Mouse (Mus musculus): ENCODE results near the gene Akap13.

The Akap13 gene

DNA sequence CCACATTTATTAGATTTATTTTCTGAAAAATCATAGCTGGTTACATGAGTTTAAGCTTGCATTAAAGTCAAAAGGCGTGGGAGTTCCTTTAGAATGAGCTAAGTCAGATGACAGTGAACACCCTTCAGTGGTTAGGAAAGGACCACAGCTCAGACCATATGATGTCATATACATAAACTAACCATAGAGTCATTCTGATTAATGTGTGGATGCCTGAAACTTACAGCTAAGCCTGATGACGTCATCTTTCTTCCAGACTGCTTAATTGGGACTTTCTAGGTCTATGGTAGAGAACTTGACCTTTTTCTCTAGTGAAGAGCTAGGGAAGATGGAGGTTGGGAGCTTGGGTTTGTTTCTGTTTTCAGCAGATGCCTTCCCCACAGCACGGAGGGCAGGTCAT, 211.6 kb downstream of the Akap13 start:
- no peak for DNase-seq (ENCODE audit: low read depth, low spot score)

DNA sequence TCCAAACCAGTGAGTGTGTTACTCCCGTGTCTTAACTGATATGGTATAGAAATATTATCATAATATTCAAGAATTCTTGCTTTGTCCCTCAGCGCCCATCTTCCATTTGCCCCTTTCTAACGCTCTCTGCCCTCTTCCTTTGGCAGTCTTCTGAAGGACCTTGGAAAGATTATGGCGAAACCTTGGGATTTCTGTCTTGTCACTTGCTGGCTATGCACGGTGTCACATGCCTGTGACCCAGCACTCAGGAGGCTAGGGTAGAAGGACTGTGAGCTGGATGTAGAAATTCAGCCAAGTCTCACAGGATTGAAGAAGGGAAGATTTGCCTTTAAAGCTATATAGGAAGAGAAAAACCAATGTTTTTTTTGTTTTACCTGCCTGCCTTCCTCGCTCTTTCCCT, 212.2 kb downstream of the Akap13 start:
- no peak for DNase-seq (ENCODE audit: low read depth, low spot score)

DNA sequence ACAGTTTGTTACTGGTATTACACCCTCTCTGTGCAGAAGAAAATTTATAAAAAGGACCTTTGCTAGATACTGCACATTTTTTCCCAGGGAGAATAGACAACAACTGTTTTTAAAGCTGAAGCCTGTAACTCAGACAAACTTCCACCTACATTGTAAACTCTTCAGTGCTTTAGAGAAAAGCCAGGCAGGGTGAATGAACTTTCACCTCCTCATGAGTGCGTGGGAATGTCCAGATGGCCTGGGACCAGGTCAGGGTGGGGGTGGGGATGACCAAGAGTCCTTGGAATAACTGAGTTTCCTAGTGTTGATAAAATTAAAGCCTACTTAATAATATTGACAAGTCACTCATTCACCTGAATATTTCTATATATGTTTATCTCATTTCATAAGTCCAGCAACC, 213.1 kb downstream of the Akap13 start:
- DNase-seq (ENCODE audit: low read depth, low spot score): no peak

DNA sequence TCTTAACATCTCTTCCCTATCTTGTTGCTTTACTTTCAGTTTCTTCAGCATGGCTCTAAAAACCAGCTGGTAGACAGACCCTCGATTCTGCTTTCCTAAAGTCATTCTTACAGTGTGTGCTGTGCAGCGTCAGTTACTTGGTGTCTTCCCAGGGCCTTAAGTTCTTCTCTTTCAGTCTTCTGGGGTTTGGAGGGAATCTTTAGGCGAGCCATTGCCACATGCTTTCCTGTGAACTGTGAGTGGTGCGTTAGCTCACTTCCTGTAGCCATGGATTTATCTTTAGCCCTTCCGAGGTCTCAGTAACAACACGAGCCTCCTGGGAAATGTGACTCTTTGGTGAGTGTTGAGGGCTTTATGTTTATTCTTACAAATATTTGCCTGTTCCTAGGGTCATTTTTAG, 214.1 kb downstream of the Akap13 start:
- DNase-seq (ENCODE audit: low read depth, low spot score): no peak

DNA sequence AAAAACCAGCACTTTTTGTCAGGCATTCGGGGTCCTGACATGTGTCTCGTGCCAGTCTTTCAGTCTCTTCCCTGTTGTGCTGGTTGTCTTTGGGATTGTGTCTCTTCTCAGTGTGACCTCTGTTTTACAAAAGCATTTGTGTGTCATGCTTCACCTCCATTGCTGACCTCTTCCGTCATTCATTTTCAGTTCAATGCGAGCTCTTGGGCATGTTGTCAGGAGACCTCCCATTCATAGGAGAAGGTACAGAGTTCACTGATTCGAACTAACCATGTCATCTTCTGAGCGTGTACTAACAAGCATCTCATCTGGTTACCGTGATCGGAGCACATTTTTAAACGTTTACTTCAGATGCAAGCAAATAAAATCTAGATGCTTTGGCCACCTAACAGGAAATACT, 224.3 kb downstream of the Akap13 start:
- no peak for DNase-seq (ENCODE audit: low read depth, low spot score)

DNA sequence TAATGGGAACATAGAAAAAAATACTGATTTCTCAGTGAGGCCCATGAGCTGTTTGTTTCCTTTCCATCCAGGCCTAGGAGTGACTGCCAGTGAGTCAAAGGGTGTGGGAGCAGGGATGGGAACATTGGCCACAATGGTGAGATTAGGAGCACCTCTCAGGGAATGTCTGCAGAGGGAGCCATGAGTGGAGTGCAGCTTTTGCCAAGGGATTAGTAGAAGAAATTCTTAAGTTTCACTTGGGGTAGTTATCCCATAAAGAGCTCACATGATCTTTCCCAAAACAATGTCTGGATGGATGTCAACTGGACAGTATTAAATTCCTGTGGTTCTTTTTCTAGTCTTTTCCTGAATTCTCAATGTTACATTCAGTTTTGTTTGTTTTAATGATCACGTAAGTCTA, 227.6 kb downstream of the Akap13 start:
- no peak for DNase-seq (ENCODE audit: low read depth, low spot score)

DNA sequence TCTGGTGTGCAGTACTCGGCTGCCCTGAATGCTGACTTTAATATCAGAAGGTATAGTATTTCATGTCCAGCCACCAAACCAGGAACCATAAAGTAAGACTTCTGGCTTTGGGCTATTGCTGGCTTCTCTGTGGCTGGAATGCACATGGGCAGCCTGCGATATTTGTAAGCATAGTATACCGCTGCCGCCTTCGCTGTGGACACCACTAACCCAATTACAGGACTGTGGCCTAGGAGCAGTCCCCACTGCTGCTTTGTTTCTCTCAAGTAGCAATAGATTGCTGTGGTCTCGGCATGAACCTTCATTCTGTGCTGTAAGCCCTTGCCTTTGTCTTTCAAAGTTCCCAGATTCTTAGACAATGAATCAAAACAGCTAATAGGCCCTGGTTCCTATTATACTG, 228.1 kb downstream of the Akap13 start:
- no peak for DNase-seq (ENCODE audit: low read depth, low spot score)

DNA sequence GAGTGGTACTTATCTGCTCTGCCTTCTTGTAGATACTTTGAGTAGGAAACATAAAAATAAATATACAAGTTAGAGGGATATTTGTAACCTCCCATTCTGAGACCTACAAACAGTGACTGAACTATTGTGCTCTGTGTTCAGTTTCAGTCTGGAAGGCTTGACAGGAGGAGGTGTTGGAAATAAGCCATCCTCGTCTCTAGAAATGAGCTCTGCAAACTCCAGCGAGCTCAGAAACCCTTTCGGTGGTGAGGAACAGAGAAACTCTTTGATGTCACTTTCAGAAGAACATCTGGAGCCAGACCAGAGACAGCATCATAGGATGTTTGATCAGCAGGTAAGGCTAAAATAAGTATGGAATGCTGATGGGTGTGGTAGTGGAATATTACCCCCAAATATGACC, 229.6 kb downstream of the Akap13 start:
- DNase-seq (ENCODE audit: low read depth, low spot score): no peak

DNA sequence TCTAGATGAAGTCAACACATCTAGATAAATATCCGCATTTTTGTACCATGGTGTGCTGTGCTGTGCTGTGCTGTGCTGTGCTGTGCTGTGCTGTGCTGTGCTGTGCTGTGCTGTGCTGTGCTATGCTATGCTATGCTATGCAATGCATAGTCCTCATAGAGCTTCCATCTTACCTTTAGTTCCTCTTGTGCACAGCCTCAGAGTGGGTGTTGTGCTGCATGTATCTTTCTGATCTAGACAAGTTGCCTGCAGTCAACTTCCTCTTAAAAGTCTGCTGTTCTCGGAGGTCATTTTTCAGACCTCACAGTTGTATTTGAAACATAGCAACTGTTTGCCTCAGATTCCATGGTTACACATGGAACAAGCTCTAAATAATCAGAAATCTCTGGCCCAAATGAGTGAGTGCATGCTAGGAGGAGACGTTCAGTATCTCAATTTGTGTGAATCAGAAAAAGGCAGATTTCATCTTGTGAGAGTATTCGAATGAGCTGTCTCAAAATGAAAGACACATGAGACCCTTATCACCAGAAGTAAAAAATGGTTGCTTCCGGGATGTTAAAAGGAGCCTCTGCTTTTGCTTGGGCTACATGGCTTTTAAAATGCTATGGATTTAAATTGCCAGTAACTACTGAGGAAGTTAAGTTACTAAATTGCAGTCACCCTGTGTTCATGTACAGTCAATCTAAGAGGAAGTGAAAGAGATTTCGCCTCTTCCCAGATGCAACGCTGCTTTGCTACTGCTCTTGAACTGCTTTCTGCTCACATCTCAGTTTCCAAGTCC, 230.9 kb downstream of the Akap13 start:
- no peak for DNase-seq (ENCODE audit: low read depth, low spot score)

DNA sequence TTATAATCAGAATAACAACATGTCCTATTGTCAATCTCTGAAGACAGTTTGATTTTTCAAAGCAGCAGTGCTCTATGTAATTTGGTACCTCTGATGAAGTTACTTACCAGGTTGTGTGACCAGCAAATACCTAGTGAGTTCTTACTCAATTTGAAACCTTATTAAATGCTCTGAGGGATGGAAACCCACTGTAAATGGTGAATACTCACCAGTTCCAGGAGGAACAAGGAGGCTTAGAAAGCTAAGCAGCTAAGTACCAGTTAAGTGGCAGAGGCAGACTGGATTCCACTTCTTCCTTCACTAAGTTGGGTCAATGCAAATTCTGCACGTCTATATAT, 231.5 kb downstream of the Akap13 start:
- DNase-seq (ENCODE audit: low read depth, low spot score): no peak

DNA sequence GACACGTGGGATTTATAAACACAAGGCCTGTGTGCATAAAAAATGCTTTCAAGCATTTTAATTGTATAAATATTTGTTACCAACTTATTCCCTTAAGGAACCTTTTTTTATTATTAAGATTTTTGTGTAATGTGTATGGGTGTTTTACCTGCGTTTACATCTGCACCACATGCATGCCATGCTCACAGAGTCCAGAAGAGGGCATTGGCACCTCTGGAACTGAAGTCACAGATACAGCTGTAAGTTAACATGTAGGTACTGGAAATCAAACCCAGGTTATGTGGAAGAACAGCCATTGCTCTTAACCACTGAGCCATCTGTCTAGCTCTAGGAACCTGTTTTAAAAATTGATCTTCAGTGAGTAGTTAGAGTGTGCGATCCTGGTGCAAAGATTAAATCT, 232.8 kb downstream of the Akap13 start:
- no peak for DNase-seq (ENCODE audit: low read depth, low spot score)

DNA sequence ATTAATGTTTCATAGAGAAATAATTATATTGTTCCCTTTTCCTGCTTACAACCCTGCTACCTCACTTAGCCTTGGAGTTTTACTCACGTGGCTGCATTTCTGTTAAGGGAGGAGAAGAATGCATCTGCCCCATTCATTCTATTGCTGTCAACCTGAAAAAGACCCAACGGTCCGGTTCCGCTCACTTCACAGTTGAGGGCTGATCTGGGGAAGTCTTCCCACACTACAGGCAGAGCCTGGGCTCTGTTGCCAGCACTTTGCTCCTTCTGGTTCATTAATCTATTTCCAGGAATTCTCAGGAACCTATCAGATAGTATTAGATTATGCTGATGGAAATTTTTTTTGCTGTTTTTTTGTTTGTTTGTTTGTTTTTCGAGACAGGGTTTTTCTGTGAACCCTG, 239.4 kb downstream of the Akap13 start:
- DNase-seq (ENCODE audit: low read depth, low spot score): no peak

DNA sequence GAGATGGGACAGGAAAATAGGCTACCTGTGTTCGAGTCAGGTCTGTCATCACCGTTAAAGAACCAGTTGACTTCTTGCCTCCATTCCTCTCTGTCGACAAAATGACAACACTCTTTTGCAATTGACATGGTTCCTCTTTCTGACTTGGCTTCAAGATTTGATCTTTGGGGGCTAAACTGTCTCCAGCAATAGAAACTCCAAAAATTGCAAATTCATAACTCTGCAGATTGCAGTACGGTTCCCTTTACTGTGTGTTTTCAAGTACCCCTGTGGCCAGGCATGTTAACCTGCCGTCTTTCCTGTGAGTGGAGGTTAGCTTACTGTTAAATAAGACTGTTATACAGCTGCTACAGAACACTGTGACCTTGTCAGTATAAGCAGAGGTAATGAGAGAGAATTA, 244.5 kb downstream of the Akap13 start:
- no peak for DNase-seq (ENCODE audit: low read depth, low spot score)

DNA sequence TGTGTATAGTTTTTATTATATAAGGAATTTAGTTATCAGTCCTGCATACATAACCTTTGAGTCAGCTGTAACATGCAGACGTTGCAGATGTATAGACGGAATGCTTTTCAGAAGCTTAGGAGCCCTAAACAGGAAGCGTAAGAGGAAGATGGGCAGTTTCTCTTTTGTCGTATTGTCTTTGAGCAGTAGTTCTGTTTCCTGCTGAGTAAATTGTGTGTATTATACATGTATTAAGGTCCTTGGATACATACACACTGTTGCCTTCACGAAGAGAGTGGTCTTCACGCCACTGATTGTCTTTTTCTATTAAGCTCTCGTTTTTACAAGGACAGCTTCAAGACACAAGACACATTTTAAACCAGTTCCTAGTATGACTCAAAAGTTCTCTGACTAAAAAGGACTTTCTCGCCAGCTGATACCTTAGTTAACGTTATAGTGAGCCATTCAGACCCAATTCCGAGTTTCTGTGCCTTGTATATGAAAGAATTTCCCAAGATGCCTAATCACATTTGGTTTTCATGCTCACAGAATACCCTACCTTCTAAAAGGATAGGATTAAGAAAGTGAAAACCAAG, 245.5 kb downstream of the Akap13 start:
- DNase-seq (ENCODE audit: low read depth, low spot score): no peak

DNA sequence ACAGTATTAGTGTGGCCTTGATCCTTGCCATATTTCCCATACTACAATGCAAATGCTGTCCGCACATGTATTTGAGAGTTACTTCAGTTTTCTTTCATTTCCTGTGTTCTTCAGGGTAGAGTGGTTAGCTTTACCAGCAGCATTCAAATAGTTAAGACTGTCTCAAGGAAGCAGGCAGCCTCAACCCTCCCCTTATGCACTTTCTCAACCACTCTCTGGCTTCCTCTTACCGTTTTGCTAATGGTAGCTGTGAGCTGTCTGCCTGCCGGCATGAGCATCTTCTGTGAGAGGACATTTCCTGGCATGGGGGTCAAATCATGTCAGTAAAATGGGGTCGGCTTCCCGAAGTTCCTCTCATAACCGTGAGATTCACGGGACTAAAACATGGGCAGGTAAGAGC, 246.4 kb downstream of the Akap13 start:
- DNase-seq (ENCODE audit: low read depth, low spot score): no peak

DNA sequence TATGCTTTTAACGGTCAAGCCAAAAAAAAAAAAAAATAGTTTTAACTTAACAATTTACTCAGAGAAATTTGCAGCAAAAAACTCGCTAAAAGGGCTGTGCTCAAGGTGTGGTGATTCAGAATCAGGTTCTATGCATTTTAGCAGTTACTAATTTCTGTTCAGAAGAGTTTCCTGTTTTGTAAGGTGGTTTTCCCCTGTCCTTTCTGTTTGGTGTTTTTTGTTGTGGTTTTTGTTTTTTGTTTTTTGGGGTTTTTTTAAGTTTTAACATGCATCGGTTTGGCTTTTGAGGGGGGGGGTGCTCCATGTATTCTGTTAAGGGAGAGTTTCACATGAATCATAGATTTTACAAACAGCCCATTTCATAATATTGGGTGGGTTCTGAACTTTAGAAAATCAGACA, 247.0 kb downstream of the Akap13 start:
- DNase-seq (ENCODE audit: low read depth, low spot score): no peak

DNA sequence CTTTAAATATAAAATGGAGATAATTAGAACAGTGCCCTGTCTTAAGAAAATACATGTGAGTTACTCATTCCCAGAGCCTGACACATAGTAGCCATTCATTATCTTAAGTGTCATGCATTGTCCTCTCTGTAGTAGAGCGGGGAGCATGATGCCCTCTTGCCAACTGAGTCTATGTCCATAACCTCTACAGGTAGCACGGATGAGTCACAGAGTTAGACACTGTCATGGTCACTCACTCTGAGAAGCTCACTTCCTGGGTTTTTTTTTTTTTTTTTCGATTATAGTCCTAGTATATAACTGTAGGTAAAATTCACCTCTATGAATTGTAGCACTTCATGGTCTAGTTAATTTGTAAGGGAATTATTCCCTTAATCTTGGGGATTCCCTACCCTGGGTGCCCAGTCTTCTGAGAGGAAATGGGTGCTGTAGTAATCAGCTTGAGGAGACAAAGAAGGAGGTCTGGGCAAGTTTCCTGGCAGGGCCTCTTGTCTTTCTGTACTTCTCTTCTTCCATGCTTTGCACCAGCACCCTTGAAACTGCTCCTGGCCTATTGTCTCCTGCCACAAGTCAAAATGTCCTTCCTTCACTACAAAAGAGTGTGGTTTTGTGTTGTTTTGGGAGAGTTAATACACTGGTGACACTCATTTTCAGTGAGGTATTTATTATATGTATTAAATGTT, 247.8 kb downstream of the Akap13 start:
- no peak for DNase-seq (ENCODE audit: low read depth, low spot score)

DNA sequence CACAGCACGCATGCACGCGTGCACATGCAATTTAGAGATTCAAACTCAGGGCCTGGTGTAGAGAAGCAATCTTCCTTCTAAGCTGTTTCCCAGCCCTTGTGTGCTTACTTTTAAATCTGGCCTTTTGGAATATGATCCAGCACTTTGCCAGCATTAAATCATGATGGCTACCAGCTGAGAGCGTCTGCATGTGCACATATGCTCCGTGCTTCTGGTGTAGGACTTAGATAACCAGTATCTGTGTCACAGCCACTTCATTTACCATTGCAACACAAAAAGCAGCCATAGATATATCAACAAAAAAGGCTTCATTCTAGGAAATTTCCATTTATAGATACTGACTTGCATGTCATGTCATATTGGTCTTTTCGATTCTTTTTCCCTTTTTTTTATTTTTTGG, 249.5 kb downstream of the Akap13 start:
- DNase-seq (ENCODE audit: low read depth, low spot score): no peak

DNA sequence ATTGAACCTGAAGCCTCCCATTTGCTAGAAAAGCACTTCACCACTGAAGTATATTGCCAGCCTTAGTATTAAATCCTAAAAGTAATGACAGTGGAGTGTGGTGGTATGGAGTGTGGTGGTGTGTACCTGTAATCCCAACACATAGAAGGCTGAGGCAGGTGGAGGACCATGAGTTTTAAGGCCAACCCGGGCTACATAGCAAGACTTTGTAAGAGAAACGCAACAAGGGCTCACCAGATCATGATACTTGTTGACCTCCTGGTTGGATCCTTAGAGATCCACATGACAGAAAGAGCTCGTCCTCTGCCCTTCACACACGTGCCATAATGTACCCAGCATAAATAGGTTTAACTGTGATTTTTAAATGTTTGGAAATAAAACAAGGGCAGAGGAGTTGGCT, 254.6 kb downstream of the Akap13 start:
- DNase-seq (ENCODE audit: low read depth, low spot score): no peak

DNA sequence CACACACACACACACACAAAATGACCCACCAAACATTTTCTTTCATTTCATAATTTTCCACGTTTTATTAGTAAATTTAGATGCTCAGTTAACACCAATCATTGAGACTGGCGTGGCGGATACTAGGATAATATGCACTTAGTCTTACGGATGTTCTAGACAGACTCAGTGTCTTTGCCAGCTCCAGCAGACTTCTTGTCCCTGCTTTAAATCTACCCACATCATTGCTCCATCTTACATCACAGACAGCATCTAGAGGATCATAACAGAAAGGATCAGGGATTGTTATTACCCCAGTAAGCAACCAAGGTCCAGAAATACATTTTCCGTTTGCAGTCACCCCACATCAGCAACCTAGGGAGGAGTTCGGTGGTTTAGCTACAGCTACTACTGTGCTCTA, 255.6 kb downstream of the Akap13 start:
- no peak for DNase-seq (ENCODE audit: low read depth, low spot score)

DNA sequence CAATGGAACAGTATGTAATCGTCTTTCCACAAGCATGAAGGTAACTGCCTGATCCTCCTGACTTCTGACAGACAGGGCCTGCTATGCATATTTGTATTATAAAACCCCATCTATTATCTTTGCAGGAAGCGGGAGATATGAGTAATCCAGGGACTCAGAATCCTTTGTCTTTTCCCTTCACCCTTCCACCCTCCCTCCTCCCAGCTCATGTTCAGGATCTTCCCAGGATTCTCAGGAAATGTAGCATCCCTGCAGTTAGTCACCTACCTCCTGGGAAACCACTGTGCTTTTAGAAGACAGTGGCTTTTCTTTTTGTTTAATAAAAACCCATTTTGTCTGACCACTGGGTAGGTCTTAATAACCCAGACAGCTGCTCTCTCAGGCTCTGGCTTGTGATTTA, 256.1 kb downstream of the Akap13 start:
- DNase-seq (ENCODE audit: low read depth, low spot score): no peak

DNA sequence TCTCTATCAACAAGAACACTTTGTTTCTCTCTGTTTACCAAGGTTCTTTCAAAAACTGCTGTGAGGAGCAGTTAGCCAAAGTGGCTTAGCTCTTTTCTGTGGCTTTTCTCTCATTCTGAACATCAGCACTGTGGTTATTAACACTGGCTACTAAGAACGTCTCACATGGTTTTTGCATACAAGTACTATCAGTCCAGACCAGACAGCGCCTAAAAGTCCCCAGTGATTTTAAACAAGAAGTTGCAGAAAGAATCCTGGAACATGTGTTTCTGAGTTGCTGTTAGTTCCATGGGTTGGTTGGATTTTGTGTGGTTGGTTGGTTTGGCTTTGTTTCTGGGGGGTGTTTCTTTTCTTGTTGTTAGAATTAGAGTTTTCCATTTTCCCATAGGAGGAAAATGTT, 257.5 kb downstream of the Akap13 start:
- no peak for DNase-seq (ENCODE audit: low read depth, low spot score)

DNA sequence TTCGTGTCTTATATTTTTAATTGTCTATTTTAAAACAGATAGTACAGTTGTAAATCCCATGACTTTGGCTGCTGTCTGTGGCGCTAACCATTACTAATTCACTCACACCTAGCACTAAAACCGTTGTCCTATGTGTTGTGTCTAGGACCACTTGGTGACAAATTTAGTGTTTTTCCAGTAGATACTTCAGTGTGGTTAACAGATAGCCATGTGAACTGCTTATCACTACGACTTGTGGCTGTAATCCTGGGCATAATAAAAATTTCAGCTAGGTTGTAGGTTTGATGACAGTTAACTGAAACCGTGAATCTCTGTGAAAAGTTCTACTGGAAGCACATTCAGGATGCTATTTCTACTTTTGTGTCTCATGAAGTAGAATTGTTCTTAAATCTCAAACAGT, 258.6 kb downstream of the Akap13 start:
- no peak for DNase-seq (ENCODE audit: low read depth, low spot score)
